In the genomic region with DNA sequence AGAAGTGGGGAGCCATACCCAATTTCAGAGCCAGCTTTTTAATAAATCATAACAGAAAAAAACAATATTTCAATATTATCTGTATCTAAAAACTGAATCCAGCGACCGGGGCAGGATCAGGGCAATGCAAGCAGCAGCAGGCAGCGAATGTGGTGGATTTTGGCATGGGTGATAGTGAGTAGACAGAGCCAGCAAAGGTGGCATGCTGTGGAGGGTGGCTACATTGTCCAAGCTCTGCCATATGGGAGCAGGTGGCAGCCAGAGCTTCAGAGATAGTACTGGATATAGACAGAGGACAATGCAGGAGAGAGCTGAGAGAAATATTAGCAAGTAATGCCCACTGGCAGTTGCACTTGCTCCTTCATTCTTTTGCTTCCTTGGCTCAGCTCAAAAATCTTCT, we compare ENCODE assay signal across 27 mouse cellular contexts. TPM values are rescaled to one million over a fixed set of nuclear protein-coding genes. Genes with fewer than 3 reads are reported as not detected.
DNase-seq lines count a peak whose midpoint lies in the region; ATAC-seq lines count a peak whose summit lies in the region.
"Had no signal": no experiment of that assay in that cellular context is flagged by ENCODE, and none has a peak within 500 bp of the region (broad histone marks: within the 10 kb centered on the region; RNA-seq: fewer than 3 reads in every experiment).

No protein-coding gene starts in this region.

- no peak overlapping the region for H3K4me2 ChIP-seq in midbrain, embryonic 13.5 days (replicated peaks)
- H3K4me2 ChIP-seq: forebrain, embryonic 13.5 days; heart, embryonic 12.5 days; hindbrain, embryonic 14.5 days; limb, embryonic 15.5 days; liver, embryonic 13.5 days; neural tube, embryonic 15.5 days had no signal

- WGBS in midbrain, embryonic 13.5 days: 95% methylated on average over 3 of the region's 3 CpGs

- H3K9me3 ChIP-seq in midbrain, embryonic 13.5 days: no peaks in the 10 kb centered on the region
- H3K9me3 ChIP-seq: forebrain, embryonic 13.5 days; G1E; heart, embryonic 12.5 days; limb, embryonic 10.5 days; limb, embryonic 15.5 days; liver, embryonic 13.5 days; megakaryocyte, embryonic 14.5 days; neural tube, embryonic 15.5 days had no signal

- peak; percentile 99 for ATAC-seq in cerebellum, adult (ENCODE audit: insufficient number of reproducible peaks, low FRiP score, low TSS enrichment)
- no peak for ATAC-seq in midbrain, embryonic 13.5 days
- ATAC-seq: forebrain, embryonic 13.5 days; lung, postnatal 0 days had no signal

- H3K4me1 ChIP-seq in midbrain, embryonic 13.5 days (replicated peaks): no peaks in the 10 kb centered on the region
- H3K4me1 ChIP-seq: forebrain, embryonic 13.5 days; heart, embryonic 12.5 days; limb, embryonic 10.5 days; limb, embryonic 15.5 days; megakaryocyte, embryonic 14.5 days; neural tube, embryonic 15.5 days had no signal

- no peaks in the 10 kb centered on the region for H3K27me3 ChIP-seq in midbrain, embryonic 13.5 days
- H3K27me3 ChIP-seq: forebrain, embryonic 13.5 days; heart, embryonic 12.5 days; limb, embryonic 15.5 days; liver, embryonic 13.5 days; megakaryocyte, embryonic 14.5 days; neural tube, embryonic 15.5 days had no signal

- no peak overlapping the region for H3K4me3 ChIP-seq in midbrain, embryonic 13.5 days (replicated peaks)
- H3K4me3 ChIP-seq: forebrain, embryonic 13.5 days; heart, embryonic 12.5 days; layer of hippocampus, adult 2 months; limb, embryonic 10.5 days; limb, embryonic 15.5 days; liver, embryonic 13.5 days; megakaryocyte, embryonic 14.5 days; neural tube, embryonic 15.5 days had no signal

- no peak overlapping the region for H3K27ac ChIP-seq in midbrain, embryonic 13.5 days
- H3K27ac ChIP-seq: forebrain, embryonic 13.5 days; hindbrain, embryonic 14.5 days; layer of hippocampus, adult 2 months; limb, embryonic 10.5 days; limb, embryonic 15.5 days; liver, embryonic 13.5 days; neural tube, embryonic 15.5 days had no signal

- peaks cover 25% of the 10 kb centered on the region for H3K36me3 ChIP-seq in midbrain, embryonic 13.5 days
- H3K36me3 ChIP-seq: G1E had no signal

- no peak overlapping the region for H3K9ac ChIP-seq in midbrain, embryonic 13.5 days (replicated peaks)
- H3K9ac ChIP-seq: forebrain, embryonic 13.5 days; heart, embryonic 12.5 days; hindbrain, embryonic 14.5 days; limb, embryonic 15.5 days; liver, embryonic 13.5 days; neural tube, embryonic 15.5 days had no signal

- DNase-seq in cerebellum, postnatal 4 days (ENCODE audit: low spot score in 2 of 2): no peak
- peak; percentile 80 for DNase-seq in cerebellum, adult 11 months
- peak; percentile 94 for DNase-seq in cerebellum, adult 9-10 months
- DNase-seq in cerebellum, postnatal 36 days: peak; percentile 81 to 83
- DNase-seq in ovary, postnatal 10 days (ENCODE audit: low spot score): no peak
- DNase-seq: adrenal gland, postnatal 10 days; gastrocnemius, postnatal 14 days; kidney, adult 11 months; kidney, postnatal 14 days; liver, embryonic 13.5 days; lung, adult 18-20 months; lung, postnatal 4 days; midbrain, embryonic 14.5 days; right cerebral cortex, adult 18-20 months; thymus, postnatal 4 days had no signal

RNA-seq across cellular contexts. Expression of gene Ctsl, which starts 11.0 kb away (rescaled TPM):
- polyA plus RNA-seq in midbrain, embryonic 13.5 days (2015; fragmentation: Nextera tagmentation; extraction: Ambion mirVana): 104 TPM in 2 replicates

RNA-seq across cellular contexts. Expression of gene Aaed1, which starts 47.2 kb away (rescaled TPM):
- polyA plus RNA-seq in midbrain, embryonic 13.5 days (2015; fragmentation: Nextera tagmentation; extraction: Ambion mirVana): 12.9 and 13.6 TPM in 2 replicates

Comparison
In these comparisons a context has a peak if more than half of its experiments do, and no peak if none do; other contexts are left out.
1. DNase-seq: peak in cerebellum, adult 11 months (single experiment), cerebellum, adult 9-10 months (single experiment) and cerebellum, postnatal 36 days (2 of 2); none in cerebellum, postnatal 4 days (0 of 2) and ovary, postnatal 10 days (single experiment).